Mouse (Mus musculus): ENCODE measurements around the gene Gbx2.
A peak's percentile ranks its signal among the peaks of the same experiment; 100 is the strongest.

Gbx2 gene

DNA sequence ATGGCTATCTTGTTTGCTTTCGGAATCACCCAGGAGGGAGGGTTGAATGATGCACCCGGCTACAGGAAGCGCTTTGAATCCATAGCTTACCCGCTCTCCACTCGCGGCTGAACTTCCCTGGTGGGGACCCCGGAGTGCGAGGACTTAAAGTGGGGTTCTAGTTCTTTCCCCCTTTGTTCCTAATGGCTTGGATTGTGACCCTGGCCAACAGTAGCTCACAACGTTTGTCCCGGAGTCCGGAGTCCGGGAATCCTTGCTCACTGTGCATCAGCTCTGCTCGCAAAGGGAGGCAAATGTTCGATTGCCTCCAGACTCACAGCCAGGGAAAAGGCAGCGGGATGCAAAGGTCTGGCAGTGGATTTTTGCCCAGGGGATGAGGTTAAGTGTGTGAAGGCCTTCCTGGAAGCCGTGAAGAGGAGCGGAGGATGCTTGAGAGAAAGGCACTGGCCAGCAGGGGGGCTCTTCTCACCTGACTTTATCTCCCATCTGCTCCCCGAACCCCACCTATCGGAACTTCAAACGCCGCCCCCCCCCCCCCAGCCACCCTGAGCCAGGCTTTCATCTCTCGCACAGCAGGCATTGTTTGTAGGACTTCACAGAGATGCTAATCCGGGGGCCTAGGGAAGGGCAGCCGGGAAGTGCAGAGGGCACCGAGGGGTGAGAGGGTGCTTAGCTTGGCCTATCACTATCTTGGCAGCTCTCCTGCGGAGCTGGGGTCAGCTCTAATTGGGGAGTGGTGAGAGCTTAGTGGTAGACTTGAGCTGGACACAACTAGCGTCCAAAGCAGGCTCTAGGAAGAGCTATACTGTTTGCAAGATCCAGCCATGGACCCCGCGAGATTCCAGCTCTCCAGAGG, 4.7 kb upstream of the Gbx2 start:
- peak; percentile 57 for DNase-seq (ENCODE audit: extremely low spot score)

DNA sequence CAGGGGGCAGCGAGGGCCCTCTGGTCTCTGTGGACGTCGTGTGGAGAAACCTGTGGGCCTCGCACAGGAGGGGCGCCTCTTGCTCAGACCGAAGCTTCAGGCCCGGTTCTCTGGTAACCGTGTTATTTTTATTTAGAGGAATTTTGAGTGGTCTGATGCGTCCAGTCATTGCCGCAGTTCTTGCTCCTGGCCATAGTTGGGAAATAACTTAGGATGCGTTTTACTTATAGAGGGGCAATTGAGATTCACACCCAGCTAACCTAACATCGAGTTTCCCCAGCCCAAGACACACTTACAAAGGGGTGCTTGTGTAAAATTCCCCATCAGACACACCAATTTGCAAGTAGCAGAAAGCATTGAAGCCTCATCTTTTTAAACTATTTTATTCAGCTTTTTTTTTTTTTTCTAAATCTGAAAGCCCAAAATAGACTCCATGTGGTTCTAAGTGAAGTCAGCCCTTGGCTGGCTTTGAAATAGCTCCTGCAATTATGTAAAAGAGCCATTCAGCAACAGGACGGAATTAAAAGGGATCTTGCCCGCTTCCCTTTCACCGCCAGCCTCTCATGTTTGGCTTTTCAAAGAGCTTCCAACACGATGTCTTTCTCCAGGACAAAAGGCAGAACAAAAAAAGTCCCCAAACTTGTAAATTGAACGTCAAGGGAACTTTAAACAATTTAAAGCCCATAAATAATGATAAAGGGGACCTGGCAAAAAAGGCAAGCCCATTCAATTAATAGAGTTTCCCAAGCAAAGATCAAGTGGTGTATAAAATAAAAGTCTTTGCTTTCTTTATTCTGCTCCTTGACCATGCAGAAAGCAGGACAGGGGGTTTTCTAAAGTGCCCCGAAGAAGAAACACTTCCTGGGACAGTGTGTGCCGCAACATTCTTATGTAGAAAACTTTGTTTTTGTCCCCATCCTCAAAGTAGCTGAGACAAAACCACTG, 3.6 kb upstream of the Gbx2 start:
- peak; percentile 48 for DNase-seq (ENCODE audit: extremely low spot score)

DNA sequence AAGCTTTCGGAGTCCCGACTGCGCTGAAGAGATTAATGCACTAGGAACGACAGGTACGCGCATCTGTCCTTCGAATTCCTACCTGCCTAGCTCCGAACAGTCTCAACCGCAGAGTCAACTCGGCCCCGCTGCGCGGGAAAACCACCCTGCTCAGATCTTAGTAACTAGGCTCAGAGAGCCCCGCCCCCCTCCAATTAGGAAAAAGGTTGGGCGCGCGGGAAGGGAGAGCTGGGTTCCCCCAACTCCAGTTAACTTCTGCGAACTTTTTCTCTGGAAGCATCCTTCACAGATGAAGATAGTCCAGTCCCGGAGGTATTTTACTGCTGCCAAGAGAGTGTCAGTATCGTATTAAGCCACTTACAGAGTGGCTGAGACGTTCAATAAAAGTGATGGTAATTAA, 2.8 kb upstream of the Gbx2 start:
- peak; percentile 55 for DNase-seq (ENCODE audit: extremely low spot score)

DNA sequence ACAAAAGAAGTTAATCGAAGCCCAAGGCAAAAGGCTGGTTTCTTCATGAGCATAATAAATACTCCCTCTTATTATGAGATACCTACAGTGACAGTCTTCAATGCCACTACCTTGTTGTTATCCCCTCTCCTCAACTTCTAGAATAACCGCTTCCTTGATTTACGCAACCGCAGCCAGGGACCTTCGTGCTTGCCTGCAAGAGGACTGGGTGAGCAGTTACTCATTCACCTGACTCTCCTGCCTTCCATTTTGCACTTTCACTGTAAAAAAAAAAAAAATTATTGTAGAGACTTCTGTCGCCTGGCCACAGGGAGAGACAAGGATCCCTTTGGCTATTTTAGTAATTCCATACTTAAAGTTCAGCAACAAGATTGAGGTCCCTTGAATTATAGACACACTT, 2.0 kb upstream of the Gbx2 start:
- DNase-seq (ENCODE audit: extremely low spot score): no peak

DNA sequence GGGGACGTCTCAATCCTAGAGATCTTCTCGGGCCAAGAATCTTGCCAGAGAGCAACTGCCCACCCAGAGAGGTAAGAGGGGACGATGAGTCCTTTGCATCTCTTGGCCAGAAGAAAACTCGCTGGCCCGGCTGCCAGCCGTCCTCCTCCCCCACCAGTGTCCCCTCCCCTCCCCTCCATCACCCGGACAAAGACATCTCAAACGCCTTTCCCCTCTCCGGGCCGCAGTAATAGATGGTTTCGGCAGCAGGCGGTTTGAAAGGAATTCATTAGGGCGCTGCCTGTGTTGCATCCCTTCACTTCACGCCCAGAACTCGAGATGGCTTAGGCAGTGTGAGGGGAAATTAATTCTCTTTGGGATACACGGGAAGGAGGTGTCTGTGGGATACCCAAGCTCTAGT, 1.6 kb upstream of the Gbx2 start:
- DNase-seq (ENCODE audit: extremely low spot score): peak; percentile 73

DNA sequence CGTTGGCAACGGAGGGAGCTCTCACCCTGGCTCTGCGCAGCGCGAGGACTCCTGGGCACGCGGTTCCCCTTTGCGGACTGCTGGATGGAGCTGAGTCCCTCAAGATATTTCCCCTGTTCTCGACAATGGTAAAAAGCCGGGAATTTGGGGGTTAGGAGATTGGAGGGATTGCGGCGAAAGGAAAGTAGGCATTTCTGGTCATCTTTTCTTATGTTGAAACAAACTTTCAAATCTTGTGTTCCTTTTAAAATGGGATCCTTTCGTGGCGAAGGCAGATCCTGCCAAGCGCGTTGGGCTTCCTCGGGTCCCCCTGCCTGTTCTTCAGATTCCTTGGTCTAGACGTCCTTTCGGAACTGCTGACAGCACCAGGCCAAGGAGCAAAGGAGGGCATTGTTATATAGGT, 1.0 kb upstream of the Gbx2 start:
- peak; percentile 52 for DNase-seq (ENCODE audit: extremely low spot score)

DNA sequence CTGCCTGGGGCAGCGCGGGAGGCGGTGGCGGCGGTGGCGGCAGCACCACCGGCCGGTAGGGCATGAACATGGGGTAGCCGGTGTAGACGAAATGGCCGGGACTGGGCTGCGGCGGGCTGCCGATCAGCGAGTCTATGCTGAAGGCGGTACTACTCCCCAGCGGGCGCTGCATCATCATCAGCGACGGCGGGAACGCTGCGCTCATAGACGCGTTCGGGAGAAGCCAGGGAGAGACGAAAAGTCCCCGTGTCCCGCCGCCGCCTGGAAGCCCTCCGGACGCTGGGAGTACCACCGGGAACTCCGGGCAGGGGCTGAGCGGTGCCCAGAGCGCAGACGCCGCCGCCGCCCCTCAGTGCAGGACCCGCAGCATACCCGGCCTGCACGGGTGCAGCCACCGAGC, 428 bp downstream of the Gbx2 start:
- no peak for DNase-seq (ENCODE audit: extremely low spot score)

DNA sequence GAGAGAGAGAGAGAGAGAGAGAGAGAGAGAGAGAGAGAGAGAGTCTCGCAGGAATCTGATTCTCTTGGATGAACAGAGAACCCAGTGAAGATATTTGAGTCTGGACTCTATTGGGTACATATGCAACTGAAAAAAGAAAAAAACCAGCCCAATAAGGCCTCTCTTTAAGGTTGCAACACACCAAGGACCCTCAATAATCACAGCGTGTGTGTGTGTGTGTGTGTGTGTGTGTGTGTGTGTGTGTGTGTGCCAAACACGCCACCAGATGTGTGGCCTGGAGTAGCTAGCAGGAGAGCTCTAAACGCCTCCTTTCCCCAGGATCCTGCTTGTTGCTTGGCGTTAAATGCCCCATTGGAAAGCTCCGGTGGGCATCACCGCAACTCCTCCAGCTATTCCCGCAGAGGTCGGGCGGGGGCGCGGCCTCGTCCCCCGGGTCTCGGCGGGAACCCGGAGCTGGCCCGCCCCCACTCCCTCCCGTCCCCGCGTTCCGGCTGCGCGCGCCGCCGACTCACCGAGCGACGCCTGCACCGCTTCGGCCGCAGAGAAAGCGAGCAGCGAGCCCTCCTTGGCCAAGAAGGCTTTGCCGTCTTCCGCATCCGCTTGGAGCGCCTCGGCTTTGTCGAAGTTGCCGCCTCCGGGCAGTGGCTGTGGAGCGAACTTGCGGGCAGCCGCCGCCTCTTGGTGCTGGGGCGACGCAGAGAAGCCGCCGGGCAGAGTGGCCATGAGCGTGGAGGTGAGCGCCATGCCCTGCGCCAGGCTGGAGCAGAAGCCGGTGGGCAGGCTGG, 1.1 kb downstream of the Gbx2 start:
- peak; percentile 78 for DNase-seq (ENCODE audit: extremely low spot score)

DNA sequence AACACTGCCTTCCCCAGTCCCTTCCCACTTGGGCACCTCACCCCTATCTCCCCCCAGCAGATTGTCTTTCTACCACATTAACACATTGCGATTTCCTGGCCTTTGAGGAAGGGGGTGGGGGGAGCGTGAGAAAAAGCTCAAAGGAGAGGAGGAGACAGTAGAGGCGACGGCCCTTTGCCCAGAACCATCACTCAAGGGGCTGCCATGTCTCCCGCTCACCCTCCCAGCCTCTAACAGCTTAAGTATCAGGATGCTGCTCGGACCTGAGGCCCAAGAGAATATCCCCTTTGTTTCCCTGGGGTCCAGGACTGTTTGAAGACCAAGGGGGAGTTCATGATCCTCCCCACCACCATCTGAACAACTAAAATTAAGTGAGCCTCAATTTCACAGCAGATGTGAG, 1.8 kb downstream of the Gbx2 start:
- no peak for DNase-seq (ENCODE audit: extremely low spot score)

DNA sequence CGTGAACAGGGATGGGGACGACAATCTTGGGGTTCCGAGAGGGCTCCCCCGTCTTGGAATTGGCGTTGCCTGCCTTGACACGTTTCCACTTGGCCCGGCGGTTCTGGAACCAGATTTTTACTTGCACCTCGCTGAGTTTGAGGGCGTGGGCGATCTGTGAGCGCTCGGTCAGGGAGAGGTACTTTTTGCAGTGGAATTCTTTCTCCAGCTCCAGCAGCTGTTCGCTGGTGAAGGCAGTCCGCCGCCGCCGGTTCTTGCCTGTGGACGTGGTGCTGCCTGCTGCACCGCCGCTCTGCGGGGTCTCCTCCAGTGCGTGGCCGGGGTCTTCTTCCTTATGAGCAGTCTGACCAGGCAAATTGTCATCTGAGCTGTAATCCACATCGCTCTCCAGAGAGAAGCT, 2.3 kb downstream of the Gbx2 start:
- DNase-seq (ENCODE audit: extremely low spot score): no peak

DNA sequence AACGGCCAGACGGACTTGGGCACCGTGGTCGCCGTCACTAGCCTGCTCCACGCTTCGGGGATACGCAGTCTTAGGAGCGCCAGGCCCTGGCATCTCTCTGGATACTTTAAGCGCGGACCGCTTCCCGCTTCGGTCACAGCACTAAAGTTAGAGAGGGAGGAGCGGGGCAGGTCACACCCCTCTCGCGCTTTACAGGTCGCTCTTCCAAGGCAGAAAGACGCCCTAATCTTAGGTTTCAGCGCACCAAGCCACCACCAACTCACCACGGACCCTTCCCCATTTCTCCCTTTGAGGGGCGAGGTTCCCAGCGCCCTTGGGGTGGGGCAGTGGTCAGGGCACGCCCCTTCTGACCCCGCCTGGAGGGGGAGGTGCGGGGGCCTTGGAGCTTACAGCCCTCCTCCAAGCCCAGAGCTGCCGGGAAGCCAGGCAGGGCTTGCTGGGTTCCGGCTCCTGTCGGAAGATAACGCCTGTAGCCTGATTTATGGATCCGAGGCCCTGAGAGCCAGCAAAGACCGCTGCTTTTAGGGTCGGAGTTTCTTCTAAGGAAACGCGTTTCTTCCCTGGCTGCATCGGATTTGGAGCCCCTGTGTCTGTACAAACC, 3.8 kb downstream of the Gbx2 start:
- DNase-seq (ENCODE audit: extremely low spot score): peak; percentile 78

DNA sequence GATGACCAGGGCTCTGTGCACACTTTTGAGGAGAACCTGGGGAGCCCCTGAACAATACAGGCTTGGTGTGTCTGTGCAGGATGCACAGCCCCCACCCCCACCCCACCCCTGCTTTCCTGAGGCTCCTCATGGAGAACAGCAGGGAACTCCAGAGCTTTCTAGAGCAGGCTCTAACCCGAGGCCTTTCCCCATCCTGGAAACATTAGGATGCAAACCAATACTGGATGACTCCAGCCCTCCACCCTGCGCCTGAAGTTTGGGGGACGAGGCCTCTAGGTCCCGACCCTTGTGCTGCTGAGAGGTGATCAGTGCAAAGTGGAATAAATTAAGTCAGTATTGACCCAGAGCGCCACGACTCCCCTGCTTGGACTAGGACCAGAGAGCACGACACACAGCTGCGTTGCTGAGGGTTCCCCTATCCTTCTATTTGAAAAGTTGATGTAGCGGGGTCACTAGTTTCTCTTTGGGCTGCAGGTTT, 4.4 kb downstream of the Gbx2 start:
- DNase-seq (ENCODE audit: extremely low spot score): no peak

DNA sequence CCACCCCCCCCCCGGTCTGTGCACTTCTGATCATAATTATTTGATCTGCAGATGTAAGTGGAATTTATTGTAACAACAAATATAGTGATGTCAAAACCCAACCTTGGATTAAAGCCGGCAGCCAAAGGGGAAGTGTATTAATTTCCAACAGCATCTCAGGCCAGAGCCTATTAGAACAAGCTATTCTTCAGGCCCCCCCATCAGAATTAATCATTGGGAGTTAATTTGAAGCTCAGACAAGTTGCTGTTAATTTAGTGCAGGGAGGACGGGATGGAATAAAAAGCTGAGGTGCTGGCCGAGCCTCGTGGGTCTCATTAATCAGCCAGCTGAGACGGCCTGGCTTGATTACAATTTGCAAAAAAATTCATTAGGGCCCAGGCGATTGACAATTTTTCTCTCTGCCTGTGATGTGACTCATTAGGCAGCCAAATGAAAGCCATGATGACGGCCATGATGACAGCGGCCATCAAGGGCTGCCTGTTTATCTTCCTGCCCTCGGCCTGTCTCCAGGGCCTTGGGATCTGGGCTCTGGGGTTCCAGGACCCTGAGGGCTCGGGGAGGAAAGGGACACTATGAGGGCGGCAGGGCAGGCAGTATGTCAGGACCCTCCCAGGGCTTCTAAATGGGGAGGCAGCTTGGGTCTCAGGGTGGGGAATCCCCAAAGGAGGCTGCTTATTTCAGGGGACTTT, 5.3 kb downstream of the Gbx2 start:
- no peak for DNase-seq (ENCODE audit: extremely low spot score)

DNA sequence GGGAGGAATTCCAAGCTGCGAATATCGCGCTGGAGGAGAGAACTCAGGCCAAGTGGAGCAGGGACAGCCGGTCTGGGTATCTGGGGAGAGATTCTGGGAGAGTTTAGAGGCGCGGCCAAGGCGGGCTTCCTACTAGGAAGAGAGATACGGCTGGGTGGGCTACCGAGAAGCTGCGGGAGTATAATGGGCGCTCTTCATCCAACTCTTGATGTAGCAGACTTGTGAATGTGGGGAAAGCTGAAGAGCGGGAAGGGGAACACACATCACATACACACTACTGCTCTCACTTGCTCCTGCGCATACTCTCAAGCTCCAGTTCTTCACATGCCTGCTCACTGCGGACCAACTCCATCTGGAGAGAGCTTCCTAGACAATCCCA, 7.3 kb downstream of the Gbx2 start:
- no peak for DNase-seq (ENCODE audit: extremely low spot score)

DNA sequence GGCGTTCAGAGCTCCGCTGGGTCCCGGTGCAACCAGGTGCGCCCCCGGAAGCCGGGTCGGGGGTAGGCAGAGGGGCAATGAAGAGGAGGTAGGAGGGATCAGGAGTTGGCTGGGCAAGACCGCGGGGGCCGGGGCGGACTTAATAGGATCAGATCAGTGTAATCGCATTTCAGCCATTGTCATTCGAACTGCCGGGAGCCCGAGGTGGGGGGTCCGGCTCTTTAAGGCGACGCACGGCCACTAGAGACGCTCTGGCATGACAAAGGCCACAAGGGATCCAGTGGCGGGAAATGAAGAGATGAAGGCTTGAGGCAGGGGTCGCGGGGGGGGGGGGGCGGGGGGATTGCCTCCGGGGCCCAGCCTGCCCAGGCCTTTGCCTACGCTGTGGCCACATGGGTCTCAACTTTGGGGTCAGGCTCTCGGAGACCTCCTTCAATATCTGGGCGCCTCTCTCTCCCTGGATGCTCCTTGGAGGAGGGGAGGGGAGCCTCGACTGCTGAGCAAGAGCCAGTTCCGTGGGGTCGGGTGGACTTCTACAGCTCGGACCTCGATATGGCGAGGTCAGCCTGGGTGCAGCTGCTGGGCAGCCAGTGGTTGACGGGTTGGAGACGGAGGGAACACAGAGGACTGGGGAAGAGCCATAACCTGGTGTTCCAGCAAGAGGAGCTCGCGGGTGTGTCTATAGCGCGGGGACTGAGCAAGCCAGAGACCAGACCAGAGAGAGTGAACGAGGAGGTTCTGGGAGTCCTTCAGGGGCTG, 7.9 kb downstream of the Gbx2 start:
- DNase-seq (ENCODE audit: extremely low spot score): peak; percentile 73

DNA sequence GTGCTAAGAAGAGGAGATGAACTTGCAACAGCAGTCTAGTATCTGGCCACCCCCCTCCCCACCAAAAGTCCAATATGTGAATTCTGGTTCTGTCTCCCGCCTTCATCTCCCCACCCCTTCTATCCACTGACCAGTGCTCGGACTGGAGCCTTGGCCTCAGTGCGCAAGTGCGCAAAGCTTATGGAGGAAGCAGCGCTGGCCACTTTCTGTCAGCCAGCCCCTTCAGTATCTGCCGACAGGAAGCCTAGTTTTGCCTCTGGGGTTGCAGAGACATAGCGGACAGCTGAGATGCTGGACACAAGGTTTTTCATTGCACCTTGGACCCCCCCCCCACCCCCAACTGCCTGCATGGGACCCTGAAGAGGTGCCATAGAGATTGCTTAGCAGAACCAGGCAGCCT, 8.7 kb downstream of the Gbx2 start:
- peak; percentile 52 for DNase-seq (ENCODE audit: extremely low spot score)

DNA sequence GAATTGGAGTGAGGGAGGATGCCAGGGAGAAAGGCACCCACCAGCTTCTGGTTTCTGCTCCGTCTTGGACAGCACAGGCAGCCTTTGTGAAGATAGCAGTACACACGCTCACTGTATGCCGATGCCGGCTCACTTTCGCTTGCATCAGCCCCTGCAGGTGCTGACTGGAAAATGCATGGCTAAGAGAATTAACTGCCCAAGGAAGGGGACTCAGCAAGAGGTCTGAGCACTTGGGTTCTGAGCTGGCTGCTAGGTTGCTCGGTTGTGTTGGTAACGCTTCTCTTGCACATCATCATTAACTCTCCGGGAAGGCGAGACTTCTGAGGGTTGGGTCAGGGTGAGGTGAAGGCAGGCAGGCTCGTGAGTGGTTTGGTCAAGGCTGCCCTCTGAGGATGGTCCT, 9.2 kb downstream of the Gbx2 start:
- peak; percentile 34 for DNase-seq (ENCODE audit: extremely low spot score)

DNA sequence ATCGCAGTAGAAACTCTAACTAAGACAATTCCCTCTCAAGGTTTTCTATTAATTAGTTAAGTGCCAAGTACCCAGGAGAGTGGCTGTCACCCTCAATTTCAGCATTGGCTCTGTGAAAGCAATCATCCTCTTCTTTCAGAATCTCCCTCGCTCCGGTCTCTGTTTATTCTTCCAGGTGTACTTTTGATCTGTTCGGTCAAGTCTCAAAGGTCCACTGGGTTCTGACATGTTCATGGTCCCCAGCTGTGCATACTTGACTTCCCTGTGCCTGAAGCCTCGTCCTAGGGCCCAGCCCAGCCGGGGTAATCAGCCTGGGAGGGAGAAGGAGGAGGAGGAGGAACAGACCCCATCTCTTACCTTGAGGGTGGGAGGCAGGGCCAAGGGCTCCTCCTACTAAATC, 11.8 kb downstream of the Gbx2 start:
- no peak for DNase-seq (ENCODE audit: extremely low spot score)

DNA sequence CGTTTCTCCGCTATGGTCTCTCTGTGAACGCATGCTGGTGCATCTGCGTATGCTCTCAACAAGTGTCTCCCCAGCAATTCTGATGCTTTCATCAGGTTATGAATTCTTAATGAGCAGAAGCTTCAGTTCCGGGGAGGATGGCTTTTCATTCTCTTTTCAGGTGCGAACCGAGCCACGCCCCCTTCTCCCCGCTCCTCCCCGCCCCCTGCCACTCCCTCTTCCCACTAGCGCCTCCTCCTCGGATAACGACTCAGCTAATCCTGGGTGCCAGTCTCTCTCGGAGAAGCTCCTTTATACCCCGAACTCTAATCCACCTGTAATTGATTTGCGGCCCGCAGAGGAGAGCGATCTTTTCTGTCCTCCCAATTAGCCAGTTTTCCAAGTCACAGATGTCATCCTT, 12.9 kb downstream of the Gbx2 start:
- no peak for DNase-seq (ENCODE audit: extremely low spot score)

DNA sequence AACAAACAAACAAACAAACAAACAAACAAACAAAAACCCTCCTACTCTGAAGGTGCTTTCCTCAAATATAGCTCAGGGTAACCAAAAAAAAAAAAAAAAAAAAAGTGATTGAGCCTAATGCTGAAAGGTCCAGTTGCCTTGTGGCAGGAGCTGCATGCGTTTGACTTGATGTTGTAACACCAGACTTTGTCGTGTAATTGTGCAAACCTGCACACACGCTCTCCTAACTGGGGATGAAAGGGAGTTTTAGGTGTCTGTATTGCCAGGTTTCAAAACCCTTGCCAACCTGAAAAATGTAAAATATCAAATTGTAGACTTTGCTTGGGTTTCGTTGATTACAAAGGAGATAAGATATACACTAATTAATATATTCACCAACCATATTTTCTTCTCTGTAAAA, 17.4 kb downstream of the Gbx2 start:
- DNase-seq (ENCODE audit: extremely low spot score): no peak
